Mouse (Mus musculus) neural tube, embryonic 11.5 days (tissue): ENCODE data around the gene AC109138.7. TPM values are rescaled to one million over a fixed set of nuclear protein-coding genes. Genes with fewer than 3 reads are reported as not detected.

Experiments used
- ATAC-seq: fragments of 200-750 bp; cut with Nextera tagmentation; 2 replicates; pipeline ENCODE4 v1.8.0; 2017; ENCODE audit warnings: moderate number of reproducible peaks, mild to moderate bottlenecking, moderate TSS enrichment, moderate library complexity; ENCODE audit not compliant: insufficient read depth, low FRiP score, low TSS enrichment
- DNase-seq: peaks from one replicate; pipeline ENCODE4 v3.0.0-alpha.2; 2015; ENCODE audit warnings: low spot score
- H3K27ac ChIP-seq: fragments of 300-500 bp; sonication (generic); 2 replicates; pipeline ENCODE4 v1.5.1; 2014; ENCODE audit warnings: low read depth, mild to moderate bottlenecking, low read length
- H3K27me3 ChIP-seq: fragments of 300-500 bp; sonication (generic); 2 replicates; pipeline ENCODE4 v1.6.1; 2014; ENCODE audit warnings: mild to moderate bottlenecking, low read length, mixed read lengths; ENCODE audit not compliant: control insufficient read depth, insufficient read depth
- H3K36me3 ChIP-seq: fragments of 300-500 bp; sonication (generic); 2 replicates; pipeline ENCODE4 v1.6.1; 2014; ENCODE audit warnings: mild to moderate bottlenecking, low read length, moderate library complexity, mixed read lengths; ENCODE audit not compliant: control insufficient read depth, insufficient read depth
- H3K4me1 ChIP-seq: fragments of 300-500 bp; sonication (generic); 2 replicates; pipeline ENCODE4 v1.6.1; 2014; ENCODE audit warnings: low read length, mixed read lengths; ENCODE audit not compliant: control insufficient read depth, insufficient read depth
- H3K4me2 ChIP-seq: fragments of 300-500 bp; sonication (generic); 2 replicates; pipeline ENCODE4 v1.6.1; 2014; ENCODE audit warnings: low read depth, mild to moderate bottlenecking, moderate library complexity
- H3K4me3 ChIP-seq: fragments of 300-500 bp; sonication (generic); 2 replicates; pipeline ENCODE4 v1.5.1; 2014; ENCODE audit warnings: low read depth, low read length
- H3K9ac ChIP-seq: fragments of 300-500 bp; sonication (generic); 2 replicates; pipeline ENCODE4 v1.6.1; 2014; ENCODE audit warnings: mild to moderate bottlenecking, low read length
- H3K9me3 ChIP-seq: fragments of 300-500 bp; sonication (generic); 2 replicates; pipeline ENCODE4 v1.6.1; 2016; ENCODE audit warnings: low read length; ENCODE audit not compliant: control insufficient read depth
- WGBS: fragments of 180-500 bp; shearing (Covaris S2); extraction: QIAGEN DNeasy Blood & Tissue Kit; methylation state at CpG from one replicate; pipeline ENCODE4 v1.1.7; 2014; 5-methylcytosine and 5-hydroxymethylcytosine counted together
- polyA plus RNA-seq: library from polyadenylated mRNA; unstranded; fragments of >200 nt; fragmentation: Nextera tagmentation; extraction: Ambion mirVana; gene quantifications from 2 replicates; pipeline ENCODE4 v1.2.1, GENCODE M21; 2014

AC109138.7 gene
- polyA plus RNA-seq, 1 experiment from 2014 or later, result not detected

DNA sequence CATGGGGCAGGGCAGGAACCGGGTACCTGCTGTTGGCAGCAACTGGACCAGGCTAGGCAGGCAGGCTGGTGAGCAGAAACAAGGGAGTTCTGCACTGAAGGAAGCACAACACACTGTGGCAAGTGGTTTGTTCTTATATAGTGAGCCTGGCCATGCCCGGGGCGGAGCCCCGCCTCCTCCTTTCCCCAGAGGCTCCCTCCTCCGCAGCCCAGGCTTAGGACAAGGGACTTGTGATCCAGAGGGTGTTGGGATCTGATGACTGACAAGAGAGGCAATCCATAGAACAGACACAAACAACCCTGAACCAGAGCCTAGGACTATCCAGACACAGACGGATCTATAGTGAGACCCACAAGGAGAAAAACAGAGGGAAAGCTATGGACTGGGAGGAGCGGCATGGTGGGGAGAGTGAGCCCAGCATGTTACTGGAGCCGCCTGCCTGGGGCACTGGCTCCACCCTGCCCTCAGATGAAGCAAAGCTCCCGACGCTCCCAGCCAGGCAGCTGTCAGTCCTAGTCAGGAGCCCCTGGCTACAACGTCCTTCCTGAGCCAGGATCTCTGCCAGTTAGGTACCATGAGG, 38.7 kb upstream of the AC109138.7 start, which contains the start of gene Carns1:
Carns1 (minus strand) TSS at position 112 of the 580 bp plus-strand sequence.
- no peaks in the 10 kb centered on the region for H3K27me3 ChIP-seq
- WGBS, result 3% methylated on average over 11 of the region's 11 CpGs
- H3K27ac ChIP-seq, result no peak within 1 kb of the TSS
- ATAC-seq (no peak), DNase-seq (peak; percentile 44)
- H3K4me2 ChIP-seq, result peak within 1 kb of the TSS; percentile 22
- H3K9me3 ChIP-seq, result no peaks in the 10 kb centered on the region
- no peaks in the 10 kb centered on the region for H3K36me3 ChIP-seq
- peak within 1 kb of the TSS; percentile 12 for H3K9ac ChIP-seq
- H3K4me3 ChIP-seq, result 0 out of 2 replicates have a peak within 1 kb of the TSS, but pooled peaks have one; percentile 2
- peaks cover 5% of the 10 kb centered on the region; the same call in 1 of the 2 replicates for H3K4me1 ChIP-seq

DNA sequence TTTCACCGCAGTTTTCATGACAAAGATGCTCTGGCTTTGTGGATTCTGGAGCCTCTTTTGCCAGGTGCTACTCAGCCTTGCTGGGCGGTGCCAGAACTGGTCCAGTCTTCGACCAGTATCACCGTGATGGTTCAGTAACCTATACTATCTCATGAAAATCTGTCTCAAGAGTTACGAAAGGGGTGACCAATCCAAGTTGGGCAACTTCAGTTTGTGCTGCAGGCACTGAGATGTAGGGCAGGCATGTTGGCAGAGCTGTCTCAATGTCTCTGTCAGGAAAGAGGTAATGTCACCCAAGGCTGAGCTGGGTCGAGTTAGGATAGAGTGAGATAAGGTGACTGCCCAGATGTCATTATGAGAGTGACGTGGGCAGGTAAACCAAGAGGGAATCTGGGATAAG, 33.7 kb upstream of the AC109138.7 start:
- Histone ChIP-seq H3K4me2 (no peak overlapping the region), H3K9me3 (no peaks in the 10 kb centered on the region), H3K27ac (no peak overlapping the region), H3K27me3 (no peaks in the 10 kb centered on the region), H3K4me1 (peaks cover 7% of the 10 kb centered on the region), H3K36me3 (no peaks in the 10 kb centered on the region), H3K4me3 (no peak overlapping the region), H3K9ac (no peak overlapping the region)
- 86% methylated on average over 7 of the region's 7 CpGs for WGBS
- ATAC-seq, result no peak
- DNase-seq, result no peak

- H3K27ac ChIP-seq, result no peak overlapping the region
- no peak overlapping the region for H3K4me2 ChIP-seq
- no peak for ATAC-seq
- WGBS, result 45% methylated on average over 3 of the region's 3 CpGs
- no peaks in the 10 kb centered on the region for H3K9me3 ChIP-seq
- no peaks in the 10 kb centered on the region for H3K27me3 ChIP-seq
- H3K4me3 ChIP-seq, result no peak overlapping the region
- no peaks in the 10 kb centered on the region for H3K36me3 ChIP-seq
- DNase-seq, result no peak
- H3K4me1 ChIP-seq, result peaks cover 6% of the 10 kb centered on the region
- H3K9ac ChIP-seq, result no peak overlapping the region
Observed at GRCm38 (mm10) chr19:4181892-4182291, 32.3 kb upstream of the AC109138.7 start.

- H3K4me2 ChIP-seq, result no peak overlapping the region
- DNase-seq (no peak), ATAC-seq (no peak)
- H3K9ac ChIP-seq, result no peak overlapping the region
- H3K27me3 ChIP-seq, result no peaks in the 10 kb centered on the region
- 74% methylated on average over 2 of the region's 2 CpGs for whole genome bisulfite sequencing
- H3K9me3 ChIP-seq, result no peaks in the 10 kb centered on the region
- peaks cover 6% of the 10 kb centered on the region for H3K4me1 ChIP-seq
- H3K27ac ChIP-seq, result no peak overlapping the region
- H3K4me3 ChIP-seq, result no peak overlapping the region
- H3K36me3 ChIP-seq, result no peaks in the 10 kb centered on the region
Observed at GRCm38 (mm10) chr19:4183689-4184088, 30.5 kb upstream of the AC109138.7 start.

DNA sequence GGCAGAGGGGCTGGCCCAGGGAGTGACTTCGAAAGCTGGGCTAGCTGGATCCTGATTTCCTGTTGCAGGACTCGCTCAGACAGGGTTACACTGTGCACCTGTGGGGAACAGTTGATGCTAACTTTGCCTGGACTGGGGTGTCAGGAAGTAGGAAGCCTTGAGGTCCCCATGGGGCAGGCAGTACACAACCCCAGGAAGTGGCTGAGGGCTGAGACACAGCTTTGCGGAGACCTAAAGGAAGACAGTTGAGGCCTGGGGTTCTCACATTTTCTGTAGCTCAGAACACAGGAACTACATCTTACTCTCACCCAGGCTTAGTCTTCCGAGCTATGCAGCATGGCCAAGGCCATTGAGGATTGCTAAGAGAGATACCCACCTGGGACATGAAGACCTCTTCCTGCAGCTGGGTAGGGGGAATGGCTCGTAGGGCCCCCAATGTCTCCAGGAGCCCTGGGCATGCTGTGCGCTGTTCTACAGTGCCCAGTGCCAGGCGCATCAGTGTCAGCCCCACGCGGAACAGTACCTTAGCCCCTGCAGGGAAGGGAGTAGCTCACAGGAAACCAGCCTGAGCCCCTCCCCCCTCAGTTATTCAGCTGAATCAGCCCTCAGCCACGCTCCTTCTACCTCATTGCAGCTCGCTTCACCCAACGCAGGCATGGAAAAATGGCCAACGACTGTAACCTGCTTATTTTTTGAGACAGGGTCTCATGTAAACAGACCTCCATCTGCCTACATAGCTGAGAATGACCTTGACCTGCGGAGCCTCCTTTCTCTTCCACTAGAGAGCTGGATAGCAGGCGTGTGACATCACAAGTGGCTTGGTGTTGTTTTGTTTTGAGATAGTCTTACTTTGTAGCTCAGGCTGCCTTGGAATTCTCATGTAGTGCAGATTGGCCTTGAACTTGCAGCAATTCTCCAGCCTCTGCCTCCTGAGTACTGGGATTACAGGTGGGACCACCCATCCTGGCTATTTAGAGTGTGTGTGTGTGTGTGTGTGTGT, 28.9 kb upstream of the AC109138.7 start:
- Histone ChIP-seq H3K9ac (no peak overlapping the region), H3K4me2 (no peak overlapping the region), H3K4me1 (peaks cover 6% of the 10 kb centered on the region), H3K27ac (no peak overlapping the region), H3K27me3 (no peaks in the 10 kb centered on the region), H3K4me3 (no peak overlapping the region), H3K9me3 (no peaks in the 10 kb centered on the region), H3K36me3 (no peaks in the 10 kb centered on the region)
- ATAC-seq (no peak), DNase-seq (no peak)
- 61% methylated on average over 15 of the region's 15 CpGs for WGBS

- H3K4me1 ChIP-seq, result peaks cover 6% of the 10 kb centered on the region
- H3K4me2 ChIP-seq, result no peak overlapping the region
- WGBS, result 75% methylated on average over 3 of the region's 3 CpGs
- H3K4me3 ChIP-seq, result no peak overlapping the region
- no peak for DNase-seq
- no peak overlapping the region for H3K27ac ChIP-seq
- H3K9ac ChIP-seq, result no peak overlapping the region
- H3K27me3 ChIP-seq, result no peaks in the 10 kb centered on the region
- H3K36me3 ChIP-seq, result no peaks in the 10 kb centered on the region
- no peak for ATAC-seq
- no peaks in the 10 kb centered on the region for H3K9me3 ChIP-seq
Observed at GRCm38 (mm10) chr19:4187303-4187702, 26.9 kb upstream of the AC109138.7 start.

- H3K9me3 ChIP-seq, result no peaks in the 10 kb centered on the region
- ATAC-seq, result no peak
- 84% methylated on average over 12 of the region's 12 CpGs for WGBS
Observed at GRCm38 (mm10) chr19:4189051-4189620, 25.0 kb upstream of the AC109138.7 start.

GRCm38 (mm10) chr19:4190831-4191334, 23.3 kb upstream of the AC109138.7 start, which contains the start of gene Tbc1d10c:
Gene Tbc1d10c (minus strand): TSS chr19:4191284.
- H3K4me3 ChIP-seq, result peak within 1 kb of the TSS; percentile 98
- H3K9ac ChIP-seq, result peak within 1 kb of the TSS; percentile 96
- ATAC-seq (no peak), DNase-seq (no peak)
- H3K27me3 ChIP-seq, result no peaks in the 10 kb centered on the region
- H3K27ac ChIP-seq, result peak within 1 kb of the TSS; percentile 85
- H3K36me3 ChIP-seq, result peaks cover 12% of the 10 kb centered on the region
- peaks cover 10% of the 10 kb centered on the region for H3K4me1 ChIP-seq
- 68% methylated on average over 4 of the region's 4 CpGs for WGBS
- peak within 1 kb of the TSS; percentile 90 for H3K4me2 ChIP-seq
- H3K9me3 ChIP-seq, result no peaks in the 10 kb centered on the region

More at GRCm38 (mm10) chr19:4189051-4189620, 25.0 kb upstream of the AC109138.7 start:
- no peaks in the 10 kb centered on the region for H3K27me3 ChIP-seq
- H3K36me3 ChIP-seq, result peaks cover 3% of the 10 kb centered on the region
- H3K4me3 ChIP-seq, result no peak overlapping the region
- H3K27ac ChIP-seq, result no peak overlapping the region
- H3K4me1 ChIP-seq, result peaks cover 8% of the 10 kb centered on the region
- no peak overlapping the region for H3K9ac ChIP-seq
- DNase-seq, result no peak
- no peak overlapping the region for H3K4me2 ChIP-seq
